Mouse (Mus musculus) small intestine, adult 2 months (tissue): ENCODE results near the gene Necab3.

Experiments
- CTCF ChIP-seq: fragments of 200-500 bp; IDR thresholded peaks from 2 replicates; pipeline ENCODE4 v1.5.1; 2012; ENCODE audit warnings: low read depth, mild to moderate bottlenecking, control low read depth, inconsistent platforms, low read length, moderate library complexity, mixed read lengths; ENCODE audit not compliant: insufficient replicate concordance, insufficient read length; ENCODE audit errors: extremely low read depth
- POLR2A ChIP-seq: fragments of 200-500 bp; IDR thresholded peaks from 2 replicates; pipeline ENCODE4 v1.6.1; 2012; ENCODE audit warnings: low read depth, mild to moderate bottlenecking, control low read depth, inconsistent platforms, low read length, moderate library complexity

GRCm38 (mm10) chr2:154551927-154552326 lies 6.8 kb downstream of the Necab3 start:
- TF ChIP-seq POLR2A (no peak), CTCF (no peak)
